Mouse (Mus musculus) testis, postnatal 14 days (tissue): ENCODE data around the gene Atp1b1.

Experiments used
- DNase-seq: peaks from one replicate; pipeline ENCODE4 v3.0.0; 2021; ENCODE audit warnings: low spot score

Atp1b1 gene

DNA sequence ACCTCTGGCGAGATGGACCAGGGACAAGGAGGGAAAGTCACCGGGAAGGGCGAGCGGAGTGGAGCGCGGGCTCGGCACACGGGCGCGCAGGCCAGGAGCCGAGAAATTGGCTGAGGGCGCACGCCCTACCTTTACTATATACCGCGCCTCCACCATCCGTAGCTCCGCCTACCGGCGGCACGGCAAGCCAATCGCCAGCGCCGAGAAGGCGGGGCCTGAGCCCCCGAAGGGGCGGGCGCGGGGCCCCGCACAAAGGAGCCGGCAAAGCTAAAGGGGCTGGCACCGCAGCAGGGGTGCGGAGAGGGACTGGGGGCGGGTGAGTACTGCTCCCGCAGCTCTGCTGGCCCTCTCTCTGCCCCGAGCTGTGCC is at the start of gene Atp1b1:
TSS of gene Atp1b1 (minus strand) at position 111 of the 369 bp plus-strand sequence.
- peak; percentile 86 for DNase-seq

DNA sequence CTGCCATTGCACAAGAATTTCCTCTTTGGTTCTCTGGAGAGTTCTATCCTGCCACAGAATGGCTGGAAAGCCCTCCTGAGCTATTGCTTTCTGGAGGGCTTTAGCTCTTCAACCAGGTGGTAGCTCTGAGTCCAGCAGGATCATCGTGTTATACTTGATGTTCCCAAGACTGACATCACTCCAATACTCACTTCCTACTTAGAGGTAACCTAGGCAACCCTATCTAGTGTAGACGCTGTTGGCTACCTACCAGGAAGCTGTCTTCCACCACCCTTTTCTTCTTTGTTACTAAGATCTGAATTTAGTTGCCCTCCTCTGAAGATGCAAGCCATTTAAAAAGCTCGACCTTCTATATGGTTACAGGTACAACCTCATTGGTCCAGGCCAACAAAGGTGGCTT is 46.9 kb upstream of the Atp1b1 start:
- DNase-seq: no peak

DNA sequence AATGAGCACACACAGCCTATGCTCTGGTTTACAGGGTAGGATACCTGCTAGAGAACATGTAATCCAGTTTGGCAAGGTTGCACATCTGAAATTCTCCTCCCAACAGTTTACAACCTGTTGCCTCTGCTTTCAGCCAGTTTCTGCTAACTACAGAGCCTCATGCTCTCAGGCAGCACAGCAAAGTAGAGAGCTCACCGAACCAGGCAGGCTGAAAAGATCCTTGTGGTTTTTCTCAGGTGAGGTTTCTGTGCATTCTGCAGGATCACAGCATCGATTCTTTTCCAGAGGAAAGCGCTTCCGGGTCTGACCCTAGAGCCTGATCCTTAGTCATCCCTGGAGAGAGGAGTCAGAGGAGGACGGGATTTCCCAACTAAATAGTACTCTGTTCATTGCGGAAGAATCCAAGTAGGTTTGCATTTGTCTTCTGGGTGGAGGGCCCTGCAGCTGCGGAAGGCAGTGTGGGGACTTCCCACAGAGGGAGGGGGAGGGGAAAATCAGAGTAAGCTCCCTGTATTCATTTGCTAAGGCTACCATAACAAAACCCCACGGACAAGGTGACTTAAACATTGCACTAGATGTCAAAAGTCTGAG is 45.1 kb upstream of the Atp1b1 start:
- no peak for DNase-seq

DNA sequence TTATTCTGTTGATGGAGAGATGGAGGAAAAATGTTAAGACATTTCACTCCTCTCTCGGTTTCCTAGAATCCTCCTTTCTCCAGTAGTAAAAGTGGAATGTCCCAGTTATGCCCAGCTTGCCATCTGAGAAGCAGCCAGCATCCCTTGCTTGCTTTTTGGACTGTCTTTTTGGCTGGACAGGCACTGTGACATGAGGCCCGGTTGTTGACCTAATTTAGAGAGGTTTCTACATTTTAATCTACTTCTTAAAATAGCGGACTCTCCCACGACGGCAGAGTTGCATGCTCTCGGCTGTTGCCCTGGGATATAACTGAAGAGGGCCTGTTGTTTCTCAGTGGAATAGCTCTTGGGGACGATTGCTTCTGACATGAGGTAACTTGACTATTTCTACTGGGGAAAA is 44.1 kb upstream of the Atp1b1 start:
- no peak for DNase-seq

DNA sequence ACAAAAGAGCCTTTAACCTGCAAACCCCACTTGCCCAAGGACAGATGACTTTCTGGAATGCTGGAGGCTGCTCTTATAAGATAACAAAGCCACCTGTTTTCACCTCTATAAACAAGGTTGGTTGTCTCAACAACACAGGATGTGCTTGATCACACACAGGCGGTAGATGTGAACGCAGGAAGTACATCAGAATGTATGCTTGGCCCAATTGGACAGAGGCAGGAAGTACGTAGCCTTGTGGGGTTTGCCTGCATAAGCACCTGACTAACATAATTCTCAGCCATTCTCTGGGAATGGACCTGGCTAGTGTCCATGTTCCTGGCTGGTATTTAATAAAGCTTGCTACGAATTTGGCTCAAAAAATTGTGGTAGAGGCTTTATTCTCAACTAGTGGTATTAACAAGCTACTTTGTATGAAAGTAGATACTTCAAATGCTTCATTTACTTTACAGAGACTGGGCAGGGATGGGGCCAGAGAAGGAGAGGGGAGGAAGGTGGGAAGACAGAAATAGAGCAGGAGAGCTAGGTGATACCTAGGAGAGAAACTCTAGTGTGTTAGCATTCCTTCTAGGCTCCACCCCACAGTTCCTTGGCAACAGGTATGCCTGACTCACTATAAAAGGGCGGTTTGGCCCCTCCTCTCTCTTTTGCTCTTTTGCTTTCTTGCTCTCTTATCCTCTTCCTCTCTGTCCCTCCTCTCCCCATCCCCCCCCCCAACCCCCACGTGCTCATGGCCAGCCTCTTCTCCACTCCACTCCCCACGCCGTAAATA is 36.8 kb upstream of the Atp1b1 start:
- DNase-seq: no peak

DNA sequence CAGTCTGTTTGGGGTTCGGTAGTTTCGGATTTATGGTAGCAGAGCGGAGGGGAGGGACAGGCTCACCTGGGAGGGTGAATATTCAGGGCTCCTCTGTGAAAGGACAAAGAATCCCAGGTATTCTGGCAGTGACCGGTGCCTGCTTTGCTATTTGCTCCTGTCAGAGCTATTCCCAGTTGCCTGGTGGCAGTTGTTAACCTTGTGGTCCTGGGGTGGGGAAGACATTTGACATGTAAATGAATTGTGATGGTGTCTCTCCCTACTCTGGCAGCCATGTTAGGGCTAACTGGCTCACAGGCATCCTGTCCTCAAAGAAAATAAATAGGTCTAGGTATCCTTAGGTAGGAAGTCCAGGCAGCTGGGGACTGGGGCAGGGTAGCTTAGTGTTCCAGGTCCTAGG is 36.1 kb upstream of the Atp1b1 start:
- no peak for DNase-seq

DNA sequence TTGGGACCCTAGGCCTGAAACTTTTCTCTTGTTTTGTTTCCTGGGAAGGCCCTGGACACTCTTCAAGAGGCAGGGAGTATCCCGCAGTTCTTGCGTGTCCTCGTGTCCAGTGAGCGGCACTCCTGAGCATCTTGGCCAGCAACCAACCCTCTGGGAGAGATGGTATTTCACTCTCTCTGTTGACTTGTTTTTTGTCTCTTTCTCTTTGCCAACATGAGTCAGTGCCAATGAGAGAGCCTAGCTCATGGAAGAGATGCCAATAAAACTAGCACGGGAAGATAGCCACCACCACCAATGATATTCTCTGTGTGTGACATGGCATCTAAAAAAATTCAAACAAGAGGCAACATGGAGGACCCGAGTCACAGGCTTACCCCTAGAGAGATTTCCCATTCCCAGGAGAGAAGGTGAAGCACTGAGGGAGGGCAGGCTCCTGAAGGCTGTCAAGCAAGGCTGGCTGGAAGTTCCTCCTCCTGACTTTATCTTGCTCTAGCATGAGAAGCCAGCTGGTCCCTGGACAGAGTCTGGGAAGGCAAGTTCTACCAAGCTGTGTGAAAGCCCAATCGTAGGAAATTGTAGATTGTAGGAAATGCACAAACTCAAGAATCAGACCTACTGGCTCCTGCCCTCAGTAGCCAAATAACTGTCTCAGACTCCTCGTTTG is 35.0 kb upstream of the Atp1b1 start:
- no peak for DNase-seq

DNA sequence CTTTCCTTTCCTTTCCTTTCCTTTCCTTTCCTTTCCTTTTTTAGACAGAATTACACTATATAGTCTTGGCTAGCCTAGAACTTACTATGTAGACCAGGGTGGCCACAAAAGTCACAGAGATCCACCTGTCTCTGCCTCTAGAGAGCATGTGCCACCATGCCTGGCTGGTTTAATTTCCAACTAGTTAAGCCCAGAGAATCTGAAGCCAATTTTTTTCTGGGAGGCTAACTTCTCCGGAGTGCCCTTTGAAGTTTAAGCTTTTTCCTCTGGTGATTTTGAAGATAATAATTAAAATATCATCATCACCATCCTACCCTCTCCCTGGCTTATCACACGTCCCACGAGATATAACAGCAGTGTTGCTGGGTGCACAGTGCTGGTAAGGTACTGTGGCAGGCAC is 34.3 kb upstream of the Atp1b1 start:
- DNase-seq: no peak

DNA sequence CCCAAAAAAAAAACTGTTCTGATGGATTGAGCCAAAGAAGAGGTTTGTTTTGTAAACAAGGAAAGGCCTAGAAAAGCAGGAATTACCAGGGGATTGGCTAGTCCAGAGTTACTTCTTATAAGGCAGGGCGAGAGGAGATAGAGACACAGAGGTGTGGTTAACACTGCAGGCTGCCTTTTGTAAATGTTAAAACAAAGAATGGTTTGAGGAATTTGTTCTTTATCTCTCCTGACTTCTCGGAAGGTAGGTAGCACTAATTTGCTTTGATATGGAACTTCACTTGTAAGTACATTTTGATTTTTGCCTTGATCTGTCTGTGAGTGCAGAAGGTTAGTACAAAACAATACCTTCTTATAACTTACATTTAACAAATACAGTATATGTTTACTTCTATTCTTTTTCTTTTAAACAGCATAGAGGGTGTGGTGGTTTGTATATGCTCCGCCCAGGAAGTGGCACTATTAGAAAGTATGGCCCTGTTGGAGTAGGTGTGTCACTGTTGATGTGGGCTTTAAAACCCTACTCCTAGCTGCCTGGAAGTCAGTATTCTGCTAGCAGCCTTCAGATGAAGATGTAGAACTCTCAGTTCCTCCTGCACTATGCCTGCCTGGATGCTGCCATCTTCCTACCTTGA is 31.9 kb upstream of the Atp1b1 start:
- DNase-seq: no peak

DNA sequence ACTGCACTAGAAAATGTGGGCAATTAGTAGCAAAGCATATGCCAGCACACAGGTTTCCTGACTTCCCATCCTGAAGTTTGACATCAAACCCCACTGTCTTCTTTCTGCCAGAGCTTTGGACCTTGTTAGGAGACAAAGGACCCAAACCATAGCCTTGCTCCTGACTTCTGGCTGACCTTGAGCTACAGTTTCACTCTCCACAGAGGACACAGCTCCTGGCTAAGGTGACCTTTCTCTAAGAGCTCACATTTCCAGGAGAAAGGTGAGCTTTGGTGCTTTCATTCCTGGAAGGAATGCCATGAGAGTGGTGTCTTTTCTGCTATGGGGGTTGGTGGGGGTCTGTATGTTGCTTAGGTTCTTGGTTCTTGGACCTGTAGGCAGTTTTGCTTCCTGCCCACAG is 25.6 kb upstream of the Atp1b1 start:
- DNase-seq: no peak

DNA sequence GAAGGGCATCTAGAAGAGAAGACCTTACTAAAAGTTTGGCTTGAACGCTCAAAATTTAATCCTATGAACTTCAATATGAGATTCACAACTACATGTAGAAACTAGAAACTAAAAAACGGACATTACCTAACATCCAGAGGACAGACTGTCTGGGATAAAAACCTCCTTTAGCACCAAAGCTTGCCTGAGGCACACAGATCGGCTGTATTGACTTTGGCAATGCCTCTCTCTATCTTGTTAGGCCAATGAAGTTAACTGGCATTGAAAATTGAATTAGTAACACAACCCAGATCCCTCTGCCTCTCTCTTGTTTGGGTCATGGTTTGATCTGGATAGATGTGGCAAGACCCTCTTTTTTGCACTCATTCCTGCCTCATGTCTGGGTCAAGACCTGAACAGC is 24.7 kb upstream of the Atp1b1 start:
- no peak for DNase-seq

DNA sequence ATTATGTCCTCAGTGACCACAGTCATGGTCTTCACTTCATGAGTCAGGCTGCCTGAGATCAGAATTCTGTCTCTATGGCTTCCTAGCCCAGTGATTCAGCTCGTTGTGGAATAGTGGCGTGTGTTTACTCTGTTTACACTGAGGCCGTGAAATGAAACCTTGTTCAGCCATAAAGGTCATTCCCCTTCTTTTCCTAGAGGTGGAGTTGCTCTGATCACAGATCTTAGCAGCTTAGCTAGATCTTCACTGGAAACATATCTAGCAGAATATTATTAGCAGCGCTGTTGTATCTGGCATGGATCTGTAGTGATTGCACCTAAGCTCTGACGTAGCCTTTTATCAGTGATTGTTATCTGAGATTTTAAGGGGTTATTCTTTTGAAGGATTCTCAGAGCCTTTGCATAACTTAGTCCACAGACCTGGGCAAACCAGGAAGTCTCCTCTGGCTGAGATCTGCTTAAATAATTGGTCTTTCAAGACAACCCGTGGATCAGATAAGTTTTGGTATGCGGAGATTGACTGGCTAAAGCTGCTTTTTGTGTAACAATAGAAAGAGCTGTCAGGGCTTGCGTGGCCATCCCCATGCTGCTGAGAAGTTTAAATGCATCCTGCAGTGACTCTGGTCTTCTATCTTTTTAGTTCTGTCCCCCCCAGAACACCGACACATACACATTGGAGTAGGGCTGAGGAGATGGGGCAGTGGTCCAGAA is 23.6 kb upstream of the Atp1b1 start:
- DNase-seq: no peak

DNA sequence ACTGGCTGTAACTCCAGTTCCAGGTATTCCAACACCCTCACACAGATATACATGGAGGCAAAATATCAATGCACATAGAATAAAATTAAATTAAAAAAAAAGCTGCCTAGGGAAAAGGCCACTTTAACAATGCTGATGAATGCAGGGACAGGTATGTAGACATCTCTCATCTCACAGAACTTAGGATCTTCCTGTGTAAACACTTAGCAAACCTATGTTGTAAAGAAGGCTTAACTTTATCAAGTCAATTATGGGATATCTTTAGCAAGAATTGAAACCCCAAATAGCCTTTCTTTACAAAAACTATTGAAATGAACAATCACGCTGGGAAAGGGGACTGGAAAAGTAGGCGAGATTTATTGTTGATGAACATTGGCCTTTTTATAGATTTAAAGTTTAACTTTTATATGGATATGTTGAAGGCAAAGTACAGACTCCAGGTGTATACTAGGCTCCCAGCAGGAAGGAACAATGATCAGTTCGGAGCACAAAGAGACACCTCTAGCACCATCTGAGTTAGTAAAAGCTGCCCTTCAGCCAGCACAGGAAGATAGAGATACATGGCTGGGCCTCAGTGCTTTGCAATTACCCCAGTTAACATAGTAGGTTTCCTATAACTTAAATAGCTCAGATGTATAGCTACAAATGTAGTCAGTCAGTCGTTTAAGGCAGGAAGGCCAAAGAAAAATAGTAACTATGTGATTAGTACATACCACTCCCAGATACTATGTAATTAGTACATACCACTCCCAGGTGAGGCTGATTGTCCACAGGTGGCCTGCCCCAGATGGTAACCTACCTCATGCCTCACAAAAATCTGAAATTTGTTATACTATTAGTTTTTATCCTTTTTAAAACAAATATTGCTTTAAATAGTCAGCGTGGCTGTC is 22.8 kb upstream of the Atp1b1 start:
- DNase-seq: no peak

DNA sequence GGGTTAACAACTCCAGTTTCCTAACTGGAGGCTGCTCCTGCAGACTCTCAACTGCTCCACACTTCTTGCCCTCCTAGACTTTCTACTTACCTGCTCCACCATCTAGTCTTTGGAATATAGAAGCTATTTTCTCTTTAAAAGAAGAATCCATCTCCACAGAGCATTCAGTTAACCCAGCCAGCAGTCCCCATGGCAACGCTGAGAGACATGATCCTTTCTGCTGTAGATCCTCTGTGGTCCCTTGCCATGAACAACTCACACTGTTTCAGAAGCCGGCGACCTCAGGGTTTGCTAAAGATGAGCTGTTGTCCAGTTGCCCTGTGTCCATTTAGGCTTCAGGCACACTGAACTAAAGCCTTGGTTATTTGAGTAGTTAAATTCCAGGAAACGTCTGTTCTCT is 17.7 kb upstream of the Atp1b1 start:
- DNase-seq: no peak

DNA sequence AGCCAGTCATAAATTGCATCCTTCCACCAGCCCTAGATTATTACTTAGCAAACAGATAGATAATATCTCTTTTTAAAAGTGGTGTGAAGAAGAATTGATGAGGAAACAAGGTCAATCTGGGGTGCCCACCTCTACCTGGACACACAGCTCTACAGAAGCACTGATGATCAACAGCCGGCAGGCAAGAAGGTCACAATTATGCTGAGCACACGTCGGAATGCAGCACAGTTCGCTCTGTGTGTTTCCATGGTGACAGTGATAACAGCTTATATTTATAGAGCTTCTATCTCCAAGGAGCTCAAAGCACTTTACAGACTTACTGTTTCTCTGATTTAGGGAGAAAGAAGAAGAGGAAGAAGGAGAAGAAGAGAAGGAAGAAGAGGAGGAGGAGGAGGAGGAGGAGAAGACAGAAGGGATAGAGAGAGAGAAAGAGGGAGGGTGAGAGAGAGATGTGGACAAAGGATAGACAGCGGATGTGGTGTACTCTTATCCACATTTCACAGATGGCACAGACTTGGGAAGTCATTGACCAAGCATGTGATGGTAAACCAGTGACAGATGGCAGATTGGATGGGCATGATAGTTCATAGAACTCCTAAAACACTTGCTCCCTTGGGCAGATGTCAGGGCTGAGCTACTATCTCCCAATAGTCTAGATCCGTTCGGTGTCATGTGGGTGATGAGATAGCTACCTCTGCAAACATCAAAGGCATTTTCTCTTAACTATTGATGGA is 16.8 kb upstream of the Atp1b1 start:
- no peak for DNase-seq

DNA sequence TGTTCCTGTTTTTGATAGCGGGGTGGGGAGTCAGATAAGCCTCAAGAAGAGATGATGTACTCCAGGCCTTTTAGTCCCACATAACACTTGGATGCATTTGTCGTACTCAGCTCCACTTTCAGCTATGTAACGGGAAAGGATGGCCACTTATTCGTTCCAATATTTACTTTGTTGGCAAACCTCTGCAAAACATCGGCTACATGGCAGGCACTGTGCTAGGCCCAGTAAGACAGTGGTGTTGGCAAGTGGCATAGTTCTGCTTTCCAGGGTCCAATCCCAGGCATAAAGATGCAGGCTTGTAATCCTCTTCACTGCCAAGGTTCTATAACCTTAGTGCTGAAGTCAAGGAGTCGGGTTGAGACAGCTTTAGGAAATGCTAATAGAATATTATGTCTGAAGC is 16.2 kb upstream of the Atp1b1 start:
- DNase-seq: no peak

DNA sequence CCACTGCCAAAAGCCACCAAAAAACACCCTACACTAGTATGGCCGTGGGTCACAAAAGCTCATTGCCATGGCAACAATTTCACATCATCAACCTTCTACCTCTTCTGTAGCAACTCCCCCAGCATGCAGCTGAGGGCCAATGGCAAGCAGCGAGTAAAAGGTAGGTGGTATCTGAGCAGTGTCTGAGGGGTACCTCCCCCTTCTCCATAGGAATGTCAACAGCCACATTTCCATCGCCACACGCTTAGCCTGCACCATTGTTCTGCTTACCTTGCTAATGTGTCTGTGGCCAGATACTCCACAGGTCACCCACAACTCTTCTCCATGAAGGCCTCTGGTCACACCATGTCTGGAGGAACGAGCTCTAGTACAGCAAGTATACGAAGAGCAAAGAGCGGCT is 15.2 kb upstream of the Atp1b1 start:
- DNase-seq: no peak

DNA sequence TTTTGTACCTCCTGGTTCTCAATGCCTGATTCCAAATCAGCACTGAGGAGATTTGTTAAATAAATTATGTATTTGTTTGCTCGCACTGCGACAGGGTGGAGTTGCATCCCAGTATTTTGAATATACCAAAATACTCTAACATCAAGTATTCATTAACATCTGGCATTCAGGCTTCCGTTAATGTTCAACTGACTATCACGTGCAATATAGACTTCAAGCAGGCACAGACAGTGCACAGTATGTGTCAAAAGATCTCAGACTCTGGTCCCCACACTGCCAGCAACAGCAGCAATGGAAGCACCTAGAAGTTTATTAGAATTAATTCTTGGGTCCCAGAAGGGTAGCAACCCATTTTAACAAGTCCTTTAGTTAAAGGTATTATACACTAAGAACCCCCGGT is 13.5 kb upstream of the Atp1b1 start:
- DNase-seq: no peak

DNA sequence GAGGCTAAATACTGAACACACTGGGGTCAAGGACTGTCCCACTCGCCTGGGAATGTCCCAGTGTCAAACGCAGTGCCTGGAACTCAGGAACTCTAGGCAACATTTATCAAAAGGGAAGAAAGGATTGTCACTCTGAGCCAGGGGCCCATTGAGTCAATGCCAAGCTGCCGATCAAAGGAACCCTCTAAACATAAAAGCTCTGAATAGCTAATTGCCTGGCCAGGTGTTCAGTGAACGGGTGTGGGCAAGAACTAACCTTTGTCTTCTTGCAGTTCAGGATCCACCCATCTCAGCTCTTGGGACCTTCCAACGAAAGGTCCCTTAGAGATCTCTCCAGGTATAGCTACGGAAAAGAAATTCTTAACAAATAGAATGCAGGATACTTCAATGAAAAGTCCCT is 12.8 kb upstream of the Atp1b1 start:
- DNase-seq: no peak

DNA sequence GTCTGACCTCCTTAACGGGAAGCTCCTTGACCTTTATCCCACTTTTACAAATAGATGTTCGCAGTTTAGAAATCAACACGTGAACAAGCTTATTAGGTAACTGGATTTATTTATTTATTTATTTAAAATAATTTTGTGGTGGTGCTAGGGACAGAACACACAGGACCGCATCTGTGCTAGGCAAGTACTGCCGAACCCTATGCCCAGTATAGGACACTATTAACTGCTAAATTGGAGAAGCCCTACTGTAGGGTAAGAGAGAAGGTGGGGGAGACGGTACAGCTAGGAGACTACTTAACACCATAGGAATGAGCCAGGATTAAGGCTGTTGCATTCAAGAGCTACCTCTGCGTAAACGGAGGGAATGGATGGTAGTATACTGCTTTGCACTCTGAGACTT is 10.2 kb upstream of the Atp1b1 start:
- DNase-seq: no peak

DNA sequence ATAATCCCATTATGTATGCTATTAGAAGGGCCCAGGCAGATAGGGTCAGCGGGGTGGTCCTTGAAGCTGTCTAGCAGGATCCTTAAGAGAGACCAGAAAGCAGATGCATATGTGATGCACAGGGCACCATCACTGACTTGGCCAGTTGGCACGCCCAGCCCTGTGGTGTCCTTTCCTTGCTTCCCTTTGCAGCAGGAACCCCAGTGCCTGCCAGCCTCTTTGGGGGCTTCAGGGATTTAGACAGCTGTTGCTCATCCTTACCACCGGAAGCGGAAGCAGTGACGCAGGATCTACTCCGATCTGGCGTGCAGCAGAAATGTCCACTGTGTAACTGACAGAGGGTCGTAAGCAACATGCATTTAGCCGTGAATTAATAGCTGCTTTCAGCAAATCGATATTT is 9.3 kb upstream of the Atp1b1 start:
- DNase-seq: no peak
